Mouse (Mus musculus) cerebellum, adult 2 months (tissue): ENCODE results near the gene Tcp10a.
"Not testable (repeated sequence)": the region's sequence is repeated elsewhere in the genome, so short reads cannot be mapped to it uniquely, and the experiment has no call there.

ENCODE experiments used
- CTCF ChIP-seq: fragments of 200-500 bp; IDR thresholded peaks from 2 replicates; pipeline ENCODE4 v1.5.1; 2011; ENCODE audit warnings: low read depth, mild to moderate bottlenecking, control low read depth, low read length, moderate library complexity, borderline replicate concordance; ENCODE audit not compliant: insufficient read depth
- POLR2A ChIP-seq: fragments of 200-500 bp; IDR thresholded peaks from 2 replicates; pipeline ENCODE4 v1.6.1; 2011; ENCODE audit warnings: low read length, control low read depth, borderline replicate concordance; ENCODE audit not compliant: insufficient read depth

DNA sequence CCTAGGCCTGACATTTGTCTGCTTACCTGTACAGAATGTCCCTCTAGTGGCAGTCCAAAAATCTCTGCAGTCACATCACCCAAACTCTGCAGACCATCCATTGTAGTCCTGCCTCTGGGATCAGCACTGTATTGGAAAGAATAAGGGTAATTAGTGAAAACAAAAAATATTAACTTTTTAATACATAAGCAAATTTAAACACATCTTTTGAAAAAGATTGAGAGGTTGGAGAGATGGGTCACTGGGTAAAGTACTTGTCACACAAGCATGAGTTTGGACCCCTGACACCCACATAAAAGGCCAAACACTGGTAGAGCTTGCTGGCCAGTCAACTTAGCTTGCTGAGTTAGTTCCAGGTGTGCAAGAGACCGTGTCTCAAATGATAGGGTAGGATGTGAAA is 28.1 kb downstream of the Tcp10a start, which contains the start of gene Ttll2:
- TF ChIP-seq POLR2A, CTCF: not testable (repeated sequence)
